Mouse (Mus musculus) liver, embryonic 16.5 days (tissue): ENCODE data around the gene Psmc6. TPM values are rescaled to one million over a fixed set of nuclear protein-coding genes. Genes with fewer than 3 reads are reported as not detected.
A peak's percentile ranks its signal among the peaks of the same experiment; 100 is the strongest.

Experiments
- ATAC-seq: fragments of 200-750 bp; cut with Nextera tagmentation; 2 replicates; pipeline ENCODE4 v1.8.0; 2017; ENCODE audit warnings: low read depth, mild to moderate bottlenecking, moderate number of reproducible peaks, moderate library complexity
- H3K27ac ChIP-seq: fragments of 300-500 bp; sonication (generic); 2 replicates; pipeline ENCODE4 v1.5.1; 2014; ENCODE audit warnings: mild to moderate bottlenecking, low read length
- H3K27me3 ChIP-seq: fragments of 300-500 bp; sonication (generic); 2 replicates; pipeline ENCODE4 v1.6.1; 2014; ENCODE audit warnings: low read depth, low read length, mixed read lengths; ENCODE audit not compliant: control insufficient read depth, insufficient read depth
- H3K36me3 ChIP-seq: fragments of 300-500 bp; sonication (generic); 2 replicates; pipeline ENCODE4 v1.6.1; 2014; ENCODE audit warnings: mild to moderate bottlenecking; ENCODE audit not compliant: control insufficient read depth, insufficient read depth
- H3K4me1 ChIP-seq: fragments of 300-500 bp; sonication (generic); 2 replicates; pipeline ENCODE4 v1.6.1; 2014; ENCODE audit warnings: low read depth, low read length, mixed read lengths; ENCODE audit not compliant: control insufficient read depth
- H3K4me2 ChIP-seq: fragments of 300-500 bp; sonication (generic); 2 replicates; pipeline ENCODE4 v1.6.1; 2014; ENCODE audit warnings: low read depth, low read length, mixed read lengths
- H3K4me3 ChIP-seq: fragments of 300-500 bp; sonication (generic); 2 replicates; pipeline ENCODE4 v1.5.1; 2014; ENCODE audit warnings: low read depth, mild to moderate bottlenecking, low read length
- H3K9ac ChIP-seq: fragments of 300-500 bp; sonication (generic); 2 replicates; pipeline ENCODE4 v1.6.1; 2014; ENCODE audit warnings: low read depth, low read length
- H3K9me3 ChIP-seq: fragments of 300-500 bp; sonication (generic); replicated peaks from 2 replicates; pipeline ENCODE4 v1.6.1; 2016; ENCODE audit warnings: low read length; ENCODE audit not compliant: control insufficient read depth
- WGBS: fragments of 180-500 bp; shearing (Covaris S2); extraction: QIAGEN DNeasy Blood & Tissue Kit; methylation state at CpG from one replicate; pipeline ENCODE4 v1.1.7; 2014; ENCODE audit not compliant: insufficient replicate concordance; 5-methylcytosine and 5-hydroxymethylcytosine counted together
- polyA plus RNA-seq: library from polyadenylated mRNA; unstranded; fragments of >200 nt; fragmentation: Nextera tagmentation; extraction: Ambion mirVana; gene quantifications from 2 replicates; pipeline ENCODE4 v1.2.1, GENCODE M21; 2015

Psmc6 gene
- polyA plus RNA-seq, 1 experiment from 2014 or later: 70.8 TPM

GRCm38 (mm10) chr14:45316927-45317326, 12.7 kb upstream of the Psmc6 start:
- H3K9ac ChIP-seq: peak overlapping the region; percentile 91
- 19% methylated on average over 5 of the region's 5 CpGs for WGBS

GRCm38 (mm10) chr14:45317921-45318411, 11.6 kb upstream of the Psmc6 start:
- Histone ChIP-seq H3K9ac (peak overlapping the region; percentile 91), H3K36me3 (no peaks in the 10 kb centered on the region), H3K4me2 (peak overlapping the region; percentile 83), H3K27ac (peak overlapping the region; percentile 93), H3K4me1 (peaks cover 51% of the 10 kb centered on the region), H3K9me3 (no peaks in the 10 kb centered on the region), H3K4me3 (peak overlapping the region; percentile 93), H3K27me3 (no peaks in the 10 kb centered on the region)
- ATAC-seq: no peak; the same call in 1 of the 2 replicates
- whole genome bisulfite sequencing: 0% methylated on average over 35 of the region's 38 CpGs

More at GRCm38 (mm10) chr14:45316927-45317326, 12.7 kb upstream of the Psmc6 start:
- Histone ChIP-seq H3K4me2 (peak overlapping the region; percentile 83), H3K4me1 (peaks cover 43% of the 10 kb centered on the region), H3K36me3 (no peaks in the 10 kb centered on the region), H3K27me3 (no peaks in the 10 kb centered on the region), H3K9me3 (no peaks in the 10 kb centered on the region), H3K27ac (no peak overlapping the region), H3K4me3 (peak overlapping the region; percentile 93)
- ATAC-seq: no peak

- Histone ChIP-seq H3K4me2 (peak within 1 kb of the TSS; percentile 83), H3K36me3 (no peaks in the 10 kb centered on the region), H3K9ac (peak within 1 kb of the TSS; percentile 91), H3K4me1 (peaks cover 51% of the 10 kb centered on the region), H3K27ac (peak within 1 kb of the TSS; percentile 93), H3K4me3 (peak within 1 kb of the TSS; percentile 93), H3K27me3 (no peaks in the 10 kb centered on the region), H3K9me3 (no peaks in the 10 kb centered on the region)
- peak; percentile 90 for ATAC-seq
- WGBS: 1% methylated on average over 50 of the region's 74 CpGs
Observed at GRCm38 (mm10) chr14:45318426-45319236, 11.0 kb upstream of the Psmc6 start, which contains the start of gene Ero1l. Ero1l (minus strand) TSS chr14:45318771.

- WGBS: 13% methylated on average over 3 of the region's 3 CpGs
- Histone ChIP-seq H3K4me2 (peak overlapping the region; percentile 83), H3K4me1 (peaks cover 51% of the 10 kb centered on the region), H3K9ac (no peak overlapping the region), H3K36me3 (no peaks in the 10 kb centered on the region), H3K9me3 (no peaks in the 10 kb centered on the region), H3K27me3 (no peaks in the 10 kb centered on the region), H3K27ac (peak overlapping the region; percentile 93), H3K4me3 (peak overlapping the region; percentile 93)
- ATAC-seq: peak; percentile 55
Observed at GRCm38 (mm10) chr14:45319237-45319610, 10.4 kb upstream of the Psmc6 start.

- peak overlapping the region; percentile 6; the same call in 1 of the 2 replicates for H3K27ac ChIP-seq
- no peaks in the 10 kb centered on the region for H3K36me3 ChIP-seq
- ATAC-seq: no peak
- H3K4me2 ChIP-seq: no peak overlapping the region
- WGBS: 79% methylated on average over 4 of the region's 4 CpGs
- H3K9ac ChIP-seq: no peak overlapping the region
- H3K9me3 ChIP-seq: no peaks in the 10 kb centered on the region
- peaks cover 53% of the 10 kb centered on the region for H3K4me1 ChIP-seq
- no peaks in the 10 kb centered on the region for H3K27me3 ChIP-seq
- no peak overlapping the region for H3K4me3 ChIP-seq
Observed at GRCm38 (mm10) chr14:45320111-45320510, 9.5 kb upstream of the Psmc6 start.

GRCm38 (mm10) chr14:45321067-45321466, 8.5 kb upstream of the Psmc6 start:
- 71% methylated on average over 3 of the region's 3 CpGs for WGBS
- Histone ChIP-seq H3K4me3 (no peak overlapping the region), H3K4me2 (no peak overlapping the region), H3K36me3 (no peaks in the 10 kb centered on the region), H3K27ac (peak overlapping the region; percentile 86), H3K9me3 (no peaks in the 10 kb centered on the region), H3K4me1 (peaks cover 44% of the 10 kb centered on the region), H3K27me3 (no peaks in the 10 kb centered on the region), H3K9ac (peak overlapping the region; percentile 36)
- no peak for ATAC-seq

- Histone ChIP-seq H3K4me1 (peaks cover 40% of the 10 kb centered on the region), H3K4me3 (no peak overlapping the region; the same call in 1 of the 2 replicates), H3K9ac (peak overlapping the region; percentile 45), H3K36me3 (no peaks in the 10 kb centered on the region), H3K9me3 (no peaks in the 10 kb centered on the region), H3K27me3 (no peaks in the 10 kb centered on the region), H3K4me2 (peak overlapping the region; percentile 55), H3K27ac (peak overlapping the region; percentile 86)
- peak; percentile 42 for ATAC-seq
- 28% methylated on average over 5 of the region's 5 CpGs for WGBS
Observed at GRCm38 (mm10) chr14:45321622-45322021, 8.0 kb upstream of the Psmc6 start.

- WGBS: 64% methylated on average over 2 of the region's 2 CpGs
- H3K4me2 ChIP-seq: no peak overlapping the region
- H3K9ac ChIP-seq: no peak overlapping the region
- no peaks in the 10 kb centered on the region for H3K9me3 ChIP-seq
- no peak for ATAC-seq
- no peak overlapping the region; the same call in 1 of the 2 replicates for H3K27ac ChIP-seq
- no peaks in the 10 kb centered on the region for H3K36me3 ChIP-seq
- no peaks in the 10 kb centered on the region for H3K27me3 ChIP-seq
- H3K4me1 ChIP-seq: peaks cover 37% of the 10 kb centered on the region
- H3K4me3 ChIP-seq: no peak overlapping the region
Observed at GRCm38 (mm10) chr14:45322450-45322849, 7.1 kb upstream of the Psmc6 start.

GRCm38 (mm10) chr14:45323320-45323719, 6.3 kb upstream of the Psmc6 start:
- Histone ChIP-seq H3K4me1 (peaks cover 40% of the 10 kb centered on the region), H3K9me3 (no peaks in the 10 kb centered on the region), H3K36me3 (no peaks in the 10 kb centered on the region), H3K9ac (no peak overlapping the region), H3K27me3 (no peaks in the 10 kb centered on the region), H3K4me3 (no peak overlapping the region), H3K27ac (no peak overlapping the region), H3K4me2 (no peak overlapping the region)
- 79% methylated on average over 3 of the region's 3 CpGs for WGBS
- ATAC-seq: no peak
